Mouse (Mus musculus): ENCODE measurements around the gene Itm2b. TPM values are rescaled to one million over a fixed set of nuclear protein-coding genes. Genes with fewer than 3 reads are reported as not detected.
A peak's percentile ranks its signal among the peaks of the same experiment; 100 is the strongest.

The Itm2b gene
- polyA plus RNA-seq, 1 experiment from 2014 or later, result 702 TPM

DNA sequence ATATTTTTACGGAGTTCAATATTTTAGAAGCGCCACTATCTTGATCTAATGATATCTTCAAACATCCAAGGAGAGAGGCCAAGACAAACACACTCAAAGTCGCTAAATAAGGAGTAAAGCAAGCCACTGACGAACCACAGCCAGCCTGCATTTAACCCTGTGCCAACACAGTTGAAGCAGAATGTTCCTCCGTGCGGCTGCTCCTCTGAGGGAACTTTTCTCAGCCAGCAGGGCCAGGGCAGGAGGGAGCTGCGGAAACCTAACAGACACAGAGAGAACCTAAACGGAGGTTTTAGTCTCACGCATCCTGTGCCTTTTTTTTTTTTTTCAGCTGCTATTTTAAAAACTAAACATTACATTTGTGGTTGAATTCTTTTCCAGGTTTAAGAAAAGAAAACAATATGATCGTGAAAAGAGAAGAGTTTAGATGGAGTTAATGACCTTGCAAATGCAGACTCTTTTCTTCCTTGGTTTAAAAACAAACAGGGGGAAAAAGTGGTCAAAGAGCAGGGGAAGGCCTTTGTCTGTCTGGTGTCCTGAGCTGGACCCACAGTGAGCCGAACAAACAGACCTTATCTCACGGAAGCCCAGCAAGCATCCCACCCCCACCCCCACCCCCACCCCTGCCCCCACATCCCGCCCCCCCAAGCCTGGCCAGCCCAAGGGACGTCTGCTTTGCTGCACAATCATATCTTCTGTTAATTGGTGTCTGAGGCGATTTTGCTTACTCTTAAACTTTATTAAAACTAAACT is 15.0 kb upstream of the Itm2b start:
- no peak overlapping the region for H3K4me2 ChIP-seq (ENCODE audit: low read depth, low read length)
- H3K4me1 ChIP-seq (ENCODE audit: control insufficient read depth, insufficient read depth, low read length), result peaks cover 4% of the 10 kb centered on the region; the same call in 1 of the 2 replicates
- H3K9me3 ChIP-seq (ENCODE audit: control insufficient read depth, low read length), result no peaks in the 10 kb centered on the region
- H3K4me3 ChIP-seq (ENCODE audit: low read length), result no peak overlapping the region
- 28% methylated on average over 15 of the region's 15 CpGs for WGBS
- H3K9ac ChIP-seq (ENCODE audit: low read depth, low read length), result no peak overlapping the region
- H3K27me3 ChIP-seq (replicated peaks; ENCODE audit: control insufficient read depth, insufficient read depth, low read length), result no peaks in the 10 kb centered on the region
- ATAC-seq, result no peak
- no peaks in the 10 kb centered on the region for H3K36me3 ChIP-seq (ENCODE audit: control insufficient read depth, insufficient read depth, low read length)
- no peak overlapping the region for H3K27ac ChIP-seq (ENCODE audit: low read length)

DNA sequence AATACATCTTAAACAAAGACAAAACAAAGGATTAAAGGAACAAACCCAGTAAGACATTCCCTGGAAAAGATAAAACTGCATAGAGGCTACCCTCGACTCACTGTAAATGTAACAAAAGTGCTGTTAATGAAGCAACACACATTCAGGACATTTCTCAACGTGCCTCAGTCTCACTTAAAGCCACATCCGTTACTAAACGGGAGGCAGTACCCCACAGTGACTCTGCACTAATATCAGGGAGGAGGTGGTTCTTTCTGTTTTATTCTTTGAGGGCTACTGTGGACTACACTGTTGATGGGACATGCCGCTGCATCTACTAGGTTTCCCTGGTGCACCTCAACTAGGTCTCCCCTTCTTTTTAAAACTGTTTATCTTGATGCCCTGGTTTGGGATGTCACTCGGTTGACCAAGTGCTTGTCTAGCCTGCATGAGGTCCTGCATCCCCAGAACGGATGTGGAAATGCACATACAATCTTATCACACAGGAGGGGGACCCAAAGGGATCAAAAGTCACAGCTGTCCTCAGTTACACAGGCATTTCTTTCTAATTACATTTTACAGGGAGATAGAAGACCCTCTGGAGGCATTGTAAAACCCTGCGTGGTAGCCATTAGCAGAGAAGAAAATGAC is 13.4 kb upstream of the Itm2b start:
- H3K4me3 ChIP-seq (ENCODE audit: low read length), result no peak overlapping the region
- no peaks in the 10 kb centered on the region for H3K9me3 ChIP-seq (ENCODE audit: control insufficient read depth, low read length)
- no peak overlapping the region for H3K9ac ChIP-seq (ENCODE audit: low read depth, low read length)
- ATAC-seq, result no peak
- H3K27me3 ChIP-seq (replicated peaks; ENCODE audit: control insufficient read depth, insufficient read depth, low read length), result no peaks in the 10 kb centered on the region
- WGBS, result 70% methylated on average over 8 of the region's 8 CpGs
- no peak overlapping the region for H3K4me2 ChIP-seq (ENCODE audit: low read depth, low read length)
- H3K27ac ChIP-seq (ENCODE audit: low read length), result no peak overlapping the region
- peaks cover 4% of the 10 kb centered on the region; the same call in 1 of the 2 replicates for H3K4me1 ChIP-seq (ENCODE audit: control insufficient read depth, insufficient read depth, low read length)
- no peaks in the 10 kb centered on the region for H3K36me3 ChIP-seq (ENCODE audit: control insufficient read depth, insufficient read depth, low read length)

DNA sequence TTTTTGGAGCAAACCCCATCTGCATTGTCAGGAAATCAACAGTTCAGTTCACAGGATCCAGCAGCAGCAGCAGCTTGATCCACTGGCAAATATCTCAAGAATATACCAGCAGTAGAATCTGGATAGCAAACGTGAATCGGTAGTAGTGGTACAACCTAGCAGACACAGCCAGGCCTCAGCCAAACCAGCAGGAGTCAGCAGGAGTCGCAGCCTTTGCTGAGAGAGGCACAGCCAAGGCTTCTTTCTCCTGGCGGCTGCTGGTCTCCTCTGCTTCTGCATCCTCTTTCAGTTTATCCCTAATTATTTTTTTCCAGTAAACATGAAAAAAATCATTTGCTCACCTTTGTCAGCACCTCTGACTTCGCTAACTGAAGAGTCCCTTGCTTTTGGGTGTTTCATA is 10.7 kb upstream of the Itm2b start:
- ATAC-seq, result no peak
- 0 out of 2 replicates have a peak, but pooled peaks cover 4% of the 10 kb centered on the region for H3K4me1 ChIP-seq (ENCODE audit: control insufficient read depth, insufficient read depth, low read length)
- no peak overlapping the region for H3K27ac ChIP-seq (ENCODE audit: low read length)
- H3K4me2 ChIP-seq (ENCODE audit: low read depth, low read length), result no peak overlapping the region
- no peaks in the 10 kb centered on the region for H3K36me3 ChIP-seq (ENCODE audit: control insufficient read depth, insufficient read depth, low read length)
- no peaks in the 10 kb centered on the region for H3K27me3 ChIP-seq (replicated peaks; ENCODE audit: control insufficient read depth, insufficient read depth, low read length)
- no peak overlapping the region for H3K9ac ChIP-seq (ENCODE audit: low read depth, low read length)
- no peak overlapping the region for H3K4me3 ChIP-seq (ENCODE audit: low read length)
- WGBS, result 69% methylated on average over 5 of the region's 5 CpGs
- H3K9me3 ChIP-seq (ENCODE audit: control insufficient read depth, low read length), result no peaks in the 10 kb centered on the region

DNA sequence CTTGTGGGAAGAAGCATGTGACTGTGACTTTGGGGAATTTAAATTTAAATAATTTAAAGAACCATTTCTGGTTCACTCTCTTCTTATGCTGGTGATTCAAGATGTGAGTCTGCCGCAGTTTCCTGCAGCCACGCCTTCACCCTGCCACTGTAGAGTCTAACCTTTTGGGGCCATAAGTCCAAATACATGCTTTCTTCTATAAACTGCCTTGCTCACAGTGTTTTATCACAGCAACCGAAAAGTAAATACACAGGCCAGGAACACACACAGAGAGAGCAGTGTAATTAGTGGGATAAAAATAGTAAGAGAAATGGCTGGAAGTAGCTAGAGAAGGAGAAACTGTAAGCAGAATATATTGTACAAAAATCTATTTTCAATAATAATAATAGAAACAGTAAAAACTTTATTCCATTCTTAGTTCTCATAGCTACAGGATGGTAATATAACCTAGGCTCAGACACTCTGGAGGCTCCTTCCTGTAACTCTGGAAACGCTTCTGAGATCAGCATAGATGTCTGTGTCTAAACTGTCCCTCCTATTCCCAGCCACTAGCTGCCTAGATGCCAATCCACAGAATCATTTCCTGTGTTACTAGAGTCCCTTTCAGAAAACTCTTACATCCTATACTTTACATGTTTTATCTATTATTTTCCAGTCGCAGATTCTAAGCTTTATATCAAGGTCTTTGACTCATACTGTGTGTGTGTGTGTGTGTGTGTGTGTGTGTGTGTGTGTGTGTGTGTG is 9.3 kb upstream of the Itm2b start:
- WGBS, result 43% methylated on average over 5 of the region's 5 CpGs
- no peaks in the 10 kb centered on the region for H3K27me3 ChIP-seq (replicated peaks; ENCODE audit: control insufficient read depth, insufficient read depth, low read length)
- 0 out of 2 replicates have a peak, but pooled peaks cover 4% of the 10 kb centered on the region for H3K4me1 ChIP-seq (ENCODE audit: control insufficient read depth, insufficient read depth, low read length)
- no peaks in the 10 kb centered on the region for H3K36me3 ChIP-seq (ENCODE audit: control insufficient read depth, insufficient read depth, low read length)
- no peaks in the 10 kb centered on the region for H3K9me3 ChIP-seq (ENCODE audit: control insufficient read depth, low read length)
- ATAC-seq, result peak; percentile 78
- H3K27ac ChIP-seq (ENCODE audit: low read length), result no peak overlapping the region
- no peak overlapping the region for H3K4me2 ChIP-seq (ENCODE audit: low read depth, low read length)
- no peak overlapping the region for H3K9ac ChIP-seq (ENCODE audit: low read depth, low read length)
- H3K4me3 ChIP-seq (ENCODE audit: low read length), result no peak overlapping the region

DNA sequence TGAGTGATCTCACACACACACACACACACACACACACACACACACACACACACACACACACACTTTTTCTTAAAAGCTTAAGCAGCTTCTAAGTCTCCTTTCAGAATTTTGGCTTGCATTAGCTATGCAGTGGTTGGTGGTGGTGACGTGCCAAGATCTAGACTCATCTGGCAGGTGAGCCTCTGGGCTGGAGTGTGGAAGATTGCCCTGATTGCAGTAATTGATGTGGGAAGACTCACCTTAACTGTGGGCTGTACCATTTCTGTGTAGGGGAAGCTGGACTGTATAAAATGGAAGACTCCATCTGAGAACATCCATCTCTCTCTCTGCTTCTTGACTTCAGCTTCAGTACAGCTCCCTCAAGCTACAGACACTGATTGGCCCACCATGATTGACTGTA is 6.4 kb upstream of the Itm2b start:
- Histone ChIP-seq H3K36me3 (ENCODE audit: control insufficient read depth, insufficient read depth, low read length) (no peaks in the 10 kb centered on the region), H3K4me2 (ENCODE audit: low read depth, low read length) (no peak overlapping the region), H3K27ac (ENCODE audit: low read length) (no peak overlapping the region), H3K4me3 (ENCODE audit: low read length) (no peak overlapping the region), H3K9me3 (ENCODE audit: control insufficient read depth, low read length) (no peaks in the 10 kb centered on the region), H3K9ac (ENCODE audit: low read depth, low read length) (no peak overlapping the region), H3K27me3 (replicated peaks; ENCODE audit: control insufficient read depth, insufficient read depth, low read length) (no peaks in the 10 kb centered on the region), H3K4me1 (ENCODE audit: control insufficient read depth, insufficient read depth, low read length) (peaks cover 5% of the 10 kb centered on the region; the same call in 1 of the 2 replicates)
- 70% methylated on average over 1 of the region's 1 CpGs for WGBS
- ATAC-seq, result no peak

DNA sequence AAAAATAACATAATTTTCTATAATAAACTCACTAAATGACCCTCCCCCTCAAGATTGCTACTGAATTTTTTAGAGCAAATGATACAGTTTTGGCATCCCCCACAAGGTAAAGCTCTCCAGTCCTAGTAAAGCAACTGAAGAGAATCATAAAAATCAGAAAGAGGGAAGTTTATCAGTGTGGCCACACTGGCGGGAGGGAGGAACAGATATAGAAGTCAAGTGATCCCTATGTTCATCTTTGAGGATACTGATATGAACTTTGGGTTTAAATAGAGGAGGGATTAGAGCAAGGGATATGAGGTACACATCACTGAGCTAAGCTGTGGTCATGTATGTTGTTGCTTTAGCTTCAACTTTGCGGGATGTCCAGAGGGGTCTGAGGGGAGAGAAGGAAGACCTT is 5.1 kb upstream of the Itm2b start:
- no peaks in the 10 kb centered on the region for H3K9me3 ChIP-seq (ENCODE audit: control insufficient read depth, low read length)
- H3K9ac ChIP-seq (ENCODE audit: low read depth, low read length), result no peak overlapping the region
- H3K4me2 ChIP-seq (ENCODE audit: low read depth, low read length), result no peak overlapping the region
- no peaks in the 10 kb centered on the region for H3K27me3 ChIP-seq (replicated peaks; ENCODE audit: control insufficient read depth, insufficient read depth, low read length)
- H3K27ac ChIP-seq (ENCODE audit: low read length), result no peak overlapping the region
- peaks cover 5% of the 10 kb centered on the region; the same call in 1 of the 2 replicates for H3K4me1 ChIP-seq (ENCODE audit: control insufficient read depth, insufficient read depth, low read length)
- H3K36me3 ChIP-seq (ENCODE audit: control insufficient read depth, insufficient read depth, low read length), result no peaks in the 10 kb centered on the region
- no peak for ATAC-seq
- WGBS, result 82% methylated on average over 2 of the region's 2 CpGs
- no peak overlapping the region for H3K4me3 ChIP-seq (ENCODE audit: low read length)

DNA sequence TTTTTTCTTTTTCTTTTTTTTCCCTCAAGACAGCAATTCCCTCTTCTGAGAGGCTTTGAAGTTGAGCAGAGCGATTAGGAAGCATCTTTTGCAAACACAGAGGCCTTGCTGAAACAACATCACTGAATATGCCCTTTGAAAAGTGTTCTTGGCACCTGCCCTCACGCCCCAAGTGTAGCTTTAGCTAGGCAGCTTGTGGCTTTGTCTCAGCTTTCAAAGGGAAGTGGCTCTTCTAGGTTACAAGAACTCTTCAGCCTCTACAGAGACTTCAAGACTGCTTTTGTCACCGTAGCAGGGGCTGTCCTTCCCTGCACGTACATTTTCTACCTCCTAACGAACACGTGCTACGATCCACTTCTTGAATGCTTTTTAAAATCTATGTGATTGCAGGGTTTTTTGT is 4.0 kb upstream of the Itm2b start:
- H3K4me3 ChIP-seq (ENCODE audit: low read length), result no peak overlapping the region
- 63% methylated on average over 7 of the region's 7 CpGs for WGBS
- no peak for ATAC-seq
- no peaks in the 10 kb centered on the region for H3K27me3 ChIP-seq (replicated peaks; ENCODE audit: control insufficient read depth, insufficient read depth, low read length)
- H3K4me2 ChIP-seq (ENCODE audit: low read depth, low read length), result no peak overlapping the region
- no peak overlapping the region for H3K9ac ChIP-seq (ENCODE audit: low read depth, low read length)
- no peaks in the 10 kb centered on the region for H3K9me3 ChIP-seq (ENCODE audit: control insufficient read depth, low read length)
- H3K27ac ChIP-seq (ENCODE audit: low read length), result no peak overlapping the region
- no peaks in the 10 kb centered on the region for H3K36me3 ChIP-seq (ENCODE audit: control insufficient read depth, insufficient read depth, low read length)
- peaks cover 5% of the 10 kb centered on the region; the same call in 1 of the 2 replicates for H3K4me1 ChIP-seq (ENCODE audit: control insufficient read depth, insufficient read depth, low read length)

DNA sequence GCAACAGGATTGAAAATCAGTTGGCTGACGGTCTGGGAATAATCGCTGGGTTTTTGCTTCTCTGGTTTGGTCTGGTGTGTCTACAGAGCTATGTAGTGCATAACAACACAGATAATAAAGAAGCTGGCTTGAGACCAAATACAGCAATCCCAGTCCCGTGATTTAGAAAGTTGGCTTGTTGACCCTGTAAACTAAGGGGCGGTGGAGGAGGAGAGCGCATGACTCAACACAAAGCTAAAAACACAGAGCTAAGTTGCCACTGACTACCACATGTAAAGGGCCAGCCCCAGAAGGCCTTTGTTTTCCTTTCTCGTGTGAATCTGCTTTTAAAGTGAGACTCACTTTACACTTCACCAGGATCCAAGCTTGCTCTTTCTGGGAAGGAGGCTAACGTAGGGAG is 3.5 kb upstream of the Itm2b start:
- Histone ChIP-seq H3K9me3 (ENCODE audit: control insufficient read depth, low read length) (no peaks in the 10 kb centered on the region), H3K36me3 (ENCODE audit: control insufficient read depth, insufficient read depth, low read length) (no peaks in the 10 kb centered on the region), H3K9ac (ENCODE audit: low read depth, low read length) (no peak overlapping the region), H3K27ac (ENCODE audit: low read length) (peak overlapping the region; percentile 16; the same call in 1 of the 2 replicates), H3K4me2 (ENCODE audit: low read depth, low read length) (no peak overlapping the region), H3K4me3 (ENCODE audit: low read length) (no peak overlapping the region), H3K27me3 (replicated peaks; ENCODE audit: control insufficient read depth, insufficient read depth, low read length) (no peaks in the 10 kb centered on the region), H3K4me1 (ENCODE audit: control insufficient read depth, insufficient read depth, low read length) (peaks cover 5% of the 10 kb centered on the region)
- no peak for ATAC-seq
- WGBS, result 44% methylated on average over 7 of the region's 7 CpGs

DNA sequence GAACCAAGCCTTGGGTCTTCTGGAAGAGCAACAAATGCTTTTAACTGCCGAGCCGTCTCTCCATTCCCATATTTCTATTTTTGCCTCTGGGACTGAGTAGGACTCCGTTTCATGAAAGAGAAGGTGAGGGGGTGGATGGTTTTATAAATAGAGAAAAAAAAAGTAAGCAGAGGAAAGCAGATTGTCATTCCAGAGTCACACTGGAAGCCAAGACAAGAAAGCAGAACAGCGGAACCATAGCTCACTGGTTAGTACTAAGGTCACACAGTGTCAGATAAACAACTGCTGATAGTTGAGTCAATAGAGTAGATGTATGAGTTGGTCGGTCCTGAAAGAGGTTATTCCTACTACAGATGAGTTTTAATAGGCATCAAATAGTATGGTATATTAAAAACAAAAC is 1.4 kb upstream of the Itm2b start:
- Histone ChIP-seq H3K4me1 (ENCODE audit: control insufficient read depth, insufficient read depth, low read length) (peaks cover 22% of the 10 kb centered on the region), H3K27ac (ENCODE audit: low read length) (no peak overlapping the region), H3K36me3 (ENCODE audit: control insufficient read depth, insufficient read depth, low read length) (no peaks in the 10 kb centered on the region), H3K4me3 (ENCODE audit: low read length) (no peak overlapping the region), H3K9ac (ENCODE audit: low read depth, low read length) (no peak overlapping the region), H3K9me3 (ENCODE audit: control insufficient read depth, low read length) (no peaks in the 10 kb centered on the region), H3K4me2 (ENCODE audit: low read depth, low read length) (no peak overlapping the region), H3K27me3 (replicated peaks; ENCODE audit: control insufficient read depth, insufficient read depth, low read length) (no peaks in the 10 kb centered on the region)
- no peak for ATAC-seq
- 78% methylated on average over 5 of the region's 5 CpGs for WGBS
